Mouse (Mus musculus) thymus, postnatal 36 days (tissue): ENCODE results near the gene Gm27029.
"Not testable (repeated sequence)": the region's sequence is repeated elsewhere in the genome, so short reads cannot be mapped to it uniquely, and the experiment has no call there.

Source experiments
- DNase-seq, 2 experiments: peaks; one replicate each; pipeline ENCODE4 v3.0.0; 2022; ENCODE audit warnings: mixed read lengths in 2 of 2

Gene Gm27029

DNA sequence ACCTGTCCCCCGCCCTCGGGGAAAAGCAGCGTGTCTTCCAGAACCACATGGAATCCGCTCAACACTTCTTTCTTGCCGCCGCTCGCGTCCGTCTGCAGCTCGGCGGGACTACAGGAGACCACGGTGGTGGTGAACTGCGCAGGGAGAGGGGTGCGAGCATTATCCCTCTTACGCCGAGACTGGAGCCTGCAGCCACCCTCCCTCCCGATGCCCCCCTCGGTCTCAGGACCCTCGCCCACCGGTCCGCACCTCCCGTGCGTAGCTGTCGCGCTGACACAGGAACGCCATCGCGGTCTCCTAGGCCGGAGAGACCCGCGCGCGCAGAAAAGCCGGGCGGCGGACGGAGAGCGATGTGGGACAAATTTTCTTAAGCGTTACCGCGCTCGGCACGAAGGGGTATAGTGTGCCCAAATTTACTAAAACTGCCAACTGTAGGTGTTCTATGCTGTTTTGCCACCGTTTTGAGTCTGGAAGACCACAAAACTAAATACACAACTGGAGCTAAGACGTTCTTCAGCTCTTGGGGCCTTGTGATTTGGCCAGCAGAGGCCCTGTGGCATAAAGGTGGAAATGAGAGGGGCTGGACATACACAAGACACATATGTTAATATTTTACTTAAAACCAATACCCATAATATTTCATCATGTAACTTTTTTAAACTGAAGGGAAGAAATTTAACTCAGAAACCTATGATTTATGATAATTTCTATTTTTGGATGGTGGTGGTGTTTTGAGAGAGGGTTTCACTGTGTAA, 7.3 kb downstream of the Gm27029 start, which contains the start of gene Aarsd1:
Gene Aarsd1 (minus strand): TSS at position 515 of the 755 bp plus-strand sequence.
- peak; percentile 89 to 91 for DNase-seq

DNA sequence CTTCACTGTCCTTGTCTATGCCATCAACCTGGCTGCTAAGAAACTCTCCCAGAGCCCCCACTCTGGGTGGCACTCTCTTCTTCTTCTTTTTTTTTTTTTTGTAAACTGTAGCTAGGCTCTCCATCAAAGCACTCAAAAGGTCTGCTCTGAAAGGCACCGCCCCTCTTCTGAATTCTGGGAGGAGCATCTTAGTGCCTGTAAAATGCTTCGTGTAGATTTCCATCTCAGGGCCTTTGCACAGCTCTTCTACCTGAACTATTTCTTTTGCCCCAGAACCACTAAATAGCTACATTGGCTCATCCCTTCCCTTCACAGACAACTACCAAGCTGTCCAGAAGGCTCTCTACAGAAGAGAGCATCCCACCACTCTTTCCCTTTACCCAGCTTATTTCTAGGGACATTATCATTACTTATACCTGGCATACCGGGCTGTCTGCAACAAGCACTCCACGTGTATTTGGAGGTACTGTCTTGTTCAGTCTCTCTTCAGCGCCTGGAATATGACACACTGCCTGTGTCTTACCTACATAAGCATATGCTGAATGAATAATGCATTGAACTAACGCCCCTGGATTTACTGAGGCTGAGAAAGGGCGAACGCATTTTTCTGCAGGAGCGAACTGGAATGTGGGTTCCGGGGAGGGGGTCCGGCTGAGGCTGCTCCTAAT, 8.0 kb downstream of the Gm27029 start:
- DNase-seq: no peak

DNA sequence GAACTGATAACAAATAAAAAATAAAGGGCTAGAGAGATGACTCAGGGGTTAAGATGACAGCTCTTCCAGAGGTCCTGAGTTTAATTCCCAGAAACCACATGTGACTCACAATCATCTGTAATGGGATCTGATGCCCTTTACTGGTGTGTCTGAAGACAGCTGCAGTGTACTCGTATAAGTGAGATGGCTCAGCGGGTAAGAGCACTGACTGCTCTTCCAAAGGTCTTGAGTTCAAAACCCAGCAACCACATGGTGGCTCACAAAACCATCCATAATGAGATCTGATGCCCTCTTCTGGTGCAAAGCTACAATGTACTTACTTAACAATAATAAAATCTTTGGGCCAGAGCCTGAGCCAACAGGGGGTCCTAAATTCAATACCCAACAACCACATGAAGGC, 9.3 kb downstream of the Gm27029 start:
- no peak for DNase-seq

DNA sequence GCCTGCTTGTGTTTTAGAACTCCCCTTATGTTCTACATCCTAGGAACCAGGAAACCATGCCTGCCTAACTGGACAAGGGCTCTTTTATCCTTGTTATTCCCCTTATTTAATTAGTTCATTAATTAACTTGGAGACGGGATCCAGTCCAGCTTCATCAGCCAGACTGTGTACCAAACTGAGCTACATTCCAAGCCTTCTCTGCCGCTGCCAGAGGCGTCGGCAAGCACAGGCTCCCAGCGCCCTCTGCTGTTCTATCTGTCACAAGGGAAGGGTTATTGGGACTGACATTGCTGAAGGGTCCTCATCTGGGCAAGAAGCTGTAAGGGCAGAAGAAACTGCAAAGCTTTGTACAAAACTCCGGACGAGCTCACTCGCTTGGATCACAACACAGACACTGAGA, 29.5 kb downstream of the Gm27029 start:
- DNase-seq: peak; percentile 59 to 60

DNA sequence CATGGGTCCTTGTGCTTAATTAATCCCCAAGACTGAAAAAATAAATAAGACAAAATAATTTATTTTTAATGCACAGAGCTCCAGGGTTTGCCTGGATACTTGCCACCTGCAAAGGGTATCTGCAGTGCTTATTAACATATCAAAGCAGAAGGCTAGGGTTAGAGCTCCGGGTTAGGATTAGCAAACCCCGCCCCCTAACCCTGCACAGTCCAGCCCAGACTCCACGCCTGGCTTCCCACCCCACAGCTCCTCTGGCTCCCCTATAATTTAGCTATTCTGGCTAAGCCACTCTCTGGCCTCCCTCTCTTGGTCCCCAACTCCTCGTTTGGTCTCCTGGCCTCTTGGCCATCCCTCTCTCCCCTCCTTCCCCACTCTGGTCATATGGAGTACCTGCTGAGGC, 42.8 kb downstream of the Gm27029 start:
- no peak for DNase-seq

DNA sequence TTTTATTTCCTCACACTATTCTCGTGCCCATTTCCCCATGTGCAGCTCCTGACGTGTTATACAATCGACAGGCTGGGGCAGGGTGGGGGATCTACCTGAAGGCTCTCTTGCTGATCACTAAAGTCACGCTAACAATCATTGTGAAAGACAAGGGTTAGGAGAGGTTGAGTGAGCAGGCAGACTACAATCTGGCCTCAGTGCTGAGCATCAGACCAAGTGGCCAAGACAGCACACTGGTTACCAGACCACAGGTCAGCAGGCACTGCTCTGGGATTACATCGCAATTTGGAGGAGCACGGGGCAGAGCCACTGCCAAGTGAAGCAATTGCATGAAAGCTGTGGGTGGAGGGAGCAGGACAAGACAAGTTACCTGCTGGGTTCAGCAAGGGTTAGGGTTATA, 45.7 kb downstream of the Gm27029 start:
- DNase-seq: no peak

DNA sequence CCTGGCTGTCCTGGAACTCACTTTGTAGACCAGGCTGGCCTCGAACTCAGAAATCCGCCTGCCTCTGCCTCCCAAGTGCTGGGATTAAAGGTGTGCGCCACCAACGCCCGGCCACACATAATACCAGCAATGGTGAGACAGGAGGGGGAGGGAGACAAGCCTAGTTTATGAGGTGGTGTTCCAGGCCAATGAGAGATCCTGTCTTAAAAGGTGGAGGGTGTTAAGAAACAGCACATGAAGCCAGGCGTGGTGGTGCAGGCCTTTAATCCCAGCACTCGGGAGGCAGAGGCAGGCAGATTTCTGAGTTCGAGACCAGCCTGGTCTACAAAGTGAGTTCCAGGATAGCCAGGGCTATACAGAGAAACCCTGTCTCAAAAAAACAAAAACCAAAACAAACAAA, 46.4 kb downstream of the Gm27029 start:
- not testable (repeated sequence) for DNase-seq

DNA sequence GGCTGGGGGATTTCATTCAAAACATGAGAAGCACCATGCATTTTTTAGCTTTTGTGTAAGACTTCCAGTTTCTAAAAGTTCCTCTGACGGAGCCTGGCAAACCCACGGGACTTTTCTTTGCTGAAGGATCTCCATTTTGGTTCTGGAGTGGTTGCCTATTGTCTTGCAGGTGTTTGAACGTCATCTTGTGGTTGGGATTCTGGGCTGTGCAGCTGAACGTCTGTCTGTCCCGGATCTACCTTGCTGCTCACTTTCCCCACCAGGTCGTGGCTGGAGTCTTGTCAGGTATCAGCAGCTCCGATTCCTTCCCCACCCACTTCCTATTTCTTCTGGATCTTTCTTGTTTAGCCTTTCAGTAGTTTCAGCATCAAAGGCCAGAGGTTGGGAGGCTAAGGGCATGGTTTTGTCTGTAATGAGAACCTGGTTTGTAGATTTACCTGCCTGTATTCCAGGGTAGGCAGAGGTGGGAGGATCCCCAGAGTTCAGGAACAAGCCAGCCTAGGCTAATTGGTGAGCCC, 50.1 kb downstream of the Gm27029 start:
- DNase-seq: no peak

DNA sequence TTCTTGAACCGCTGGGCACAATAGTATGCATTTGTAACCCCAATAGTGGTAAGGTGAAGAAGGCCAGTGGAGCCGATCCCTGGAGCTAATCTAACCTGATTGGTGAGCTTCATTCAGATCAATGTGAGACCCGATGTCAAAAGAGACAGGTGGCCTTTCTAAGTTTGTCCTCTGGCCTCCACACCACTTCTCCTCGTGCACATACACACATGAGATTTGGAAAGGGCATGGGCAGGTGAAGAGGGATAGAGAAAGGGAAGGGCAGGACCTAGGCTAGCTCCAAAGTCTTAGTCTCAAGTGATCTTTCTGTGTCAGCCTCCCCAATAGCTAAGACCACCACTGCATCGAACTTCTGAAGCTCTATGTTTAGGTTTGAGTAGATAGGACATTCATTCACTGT, 54.5 kb downstream of the Gm27029 start:
- DNase-seq: no peak

DNA sequence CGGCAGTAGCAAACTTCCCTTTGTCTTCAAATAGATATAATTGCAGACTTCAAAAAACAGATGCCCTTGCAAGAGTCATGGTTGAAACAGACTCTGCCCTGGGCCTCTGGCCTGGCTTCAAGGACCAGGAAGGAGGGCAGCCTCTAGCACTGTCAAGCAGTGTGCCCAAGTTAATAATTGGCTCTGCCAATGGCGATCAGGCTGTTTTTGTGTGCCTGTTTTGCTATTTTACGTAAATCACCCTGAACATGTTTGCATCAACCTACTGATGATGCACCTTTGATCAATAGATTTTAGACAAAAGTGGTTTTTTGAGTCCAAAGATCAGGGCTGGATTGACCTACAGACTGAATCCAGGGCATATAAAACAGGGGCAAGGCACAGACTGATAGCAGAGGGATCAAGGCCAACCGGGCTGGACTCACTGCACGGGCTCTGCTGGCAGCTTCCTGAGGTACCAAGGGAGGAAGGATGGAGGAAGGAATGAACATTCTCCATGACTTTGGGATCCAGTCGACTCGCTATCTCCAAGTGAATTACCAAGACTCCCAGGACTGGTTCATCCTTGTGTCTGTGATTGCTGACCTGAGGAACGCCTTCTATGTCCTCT, 57.2 kb downstream of the Gm27029 start, which contains the start of gene G6pc:
Gene G6pc (plus strand): TSS at position 236 of the 610 bp plus-strand sequence.
- DNase-seq: no peak

DNA sequence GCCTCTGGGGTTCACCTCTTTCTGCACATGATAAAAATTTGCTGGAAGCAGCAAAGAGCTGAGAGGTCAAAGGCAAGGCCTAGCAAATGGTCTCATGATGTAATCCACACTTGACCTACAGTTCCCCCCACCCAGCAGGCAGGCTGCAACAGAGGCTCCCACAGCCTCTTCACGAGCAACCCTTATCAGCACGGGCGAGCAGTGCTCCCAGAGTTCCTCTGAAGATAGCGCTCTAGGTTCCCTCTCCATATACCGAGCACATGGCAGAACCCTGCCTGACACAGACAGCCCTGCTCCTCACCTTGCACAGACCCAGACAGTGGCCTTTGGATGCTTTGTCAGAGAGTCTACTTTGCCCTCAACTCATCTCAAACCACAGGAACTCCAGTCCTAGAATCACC, 60.1 kb downstream of the Gm27029 start:
- no peak for DNase-seq

DNA sequence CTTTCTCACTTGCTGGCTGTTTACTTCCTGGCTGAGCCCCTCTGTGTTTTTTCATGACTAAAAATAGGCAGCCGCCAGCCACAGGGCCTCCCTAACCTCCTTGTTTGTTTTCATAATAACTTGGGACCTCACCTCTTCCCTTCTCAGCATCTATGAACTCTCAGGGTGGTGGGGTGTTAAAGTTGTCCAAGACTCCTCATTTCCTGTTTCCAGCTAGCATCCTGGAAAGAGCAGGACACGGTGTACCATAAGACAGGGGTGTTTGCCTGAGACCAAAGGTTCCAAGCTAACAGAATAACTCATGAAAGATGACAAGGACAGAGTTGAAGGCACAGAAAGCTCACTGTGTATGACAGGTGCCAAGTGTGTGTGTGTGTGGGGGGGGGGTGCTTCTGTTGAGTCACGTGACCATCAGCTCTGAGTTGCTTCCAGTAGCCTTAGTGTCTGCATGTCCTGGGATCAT, 63.9 kb downstream of the Gm27029 start:
- DNase-seq: peak; percentile 31 to 50

DNA sequence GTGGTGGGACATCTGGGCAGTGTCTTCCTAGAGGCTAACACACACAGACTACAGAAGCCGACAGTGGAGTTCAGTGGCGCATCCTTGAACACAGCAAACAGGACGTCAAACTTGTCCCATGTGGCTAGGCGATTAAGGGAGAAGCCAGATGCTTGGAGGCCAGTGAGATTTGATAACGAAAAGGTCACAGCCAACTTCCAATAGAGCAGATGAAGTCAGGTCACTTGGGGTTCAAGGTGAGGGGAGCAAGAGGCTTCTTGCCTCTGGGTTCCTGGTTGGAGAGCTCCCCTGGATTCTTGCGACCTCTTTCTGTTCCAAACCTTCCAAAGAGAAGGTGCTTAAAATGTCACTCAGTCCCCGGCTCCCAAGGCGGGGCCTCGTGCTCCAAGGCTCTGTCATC, 64.8 kb downstream of the Gm27029 start:
- DNase-seq: no peak

DNA sequence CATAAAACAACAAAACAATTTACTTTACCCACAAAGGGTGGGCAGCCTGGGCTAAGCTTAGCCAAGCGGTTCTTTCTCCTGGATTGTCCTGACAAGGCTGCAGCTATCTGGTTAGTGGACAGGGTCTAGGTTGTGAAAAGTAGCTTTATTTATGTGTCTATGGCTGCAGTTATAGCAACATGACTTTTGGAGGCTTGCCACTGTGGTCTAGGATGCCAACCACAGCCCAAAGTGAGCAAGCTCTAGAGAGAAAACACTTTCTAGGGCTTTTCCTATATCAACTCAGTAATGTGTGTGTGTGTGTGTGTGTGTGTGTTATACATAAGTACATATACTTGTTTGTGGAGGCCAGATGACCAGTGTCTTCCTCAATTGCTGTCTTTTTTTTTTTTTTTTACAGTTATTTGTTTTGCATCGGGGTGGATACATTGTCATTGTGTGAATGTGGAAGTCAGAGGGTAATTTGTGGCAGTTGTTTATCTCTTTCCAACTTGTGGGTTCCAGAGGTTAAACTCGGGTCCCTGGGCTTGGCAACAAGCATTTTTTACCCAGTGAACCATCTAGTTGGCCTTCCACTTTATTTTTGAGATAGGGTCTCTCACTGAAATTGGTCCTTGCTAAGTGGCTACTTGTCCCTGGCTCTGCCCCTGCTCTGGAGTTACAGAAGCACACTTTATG, 67.0 kb downstream of the Gm27029 start:
- DNase-seq: no peak
